Mouse (Mus musculus) gastrocnemius, adult 18-20 months (tissue): ENCODE measurements around the gene Ap1ar. TPM values are rescaled to one million over a fixed set of nuclear protein-coding genes. Genes with fewer than 3 reads are reported as not detected.

Experiments used
- DNase-seq: peaks from one replicate; pipeline ENCODE4 v3.0.0; 2021; ENCODE audit warnings: low spot score
- total RNA-seq, 2 experiments: library from RNA; stranded (reverse); gene quantifications; 2 replicates each; pipeline ENCODE4 v1.2.3; 2021

The Ap1ar gene
- total RNA-seq, 2 experiments from 2014 or later: 28.7 to 30.0 TPM

- no peak for DNase-seq
Observed at GRCm38 (mm10) chr3:127758806-127759205, 78.5 kb downstream of the Ap1ar start.

GRCm38 (mm10) chr3:127757886-127758301 is 79.4 kb downstream of the Ap1ar start:
- DNase-seq: no peak

Other genes with a start within 250 kb of the Ap1ar start
- not detected for gene Neurog2, start 204.4 kb downstream of the Ap1ar start, total RNA-seq
- 1 to 10 TPM; 1.9 to 2.1 TPM for gene Alpk1, start 57.0 kb downstream of the Ap1ar start, total RNA-seq
- gene Tifa, start 47.7 kb downstream of the Ap1ar start, total RNA-seq: 1 to 10 TPM; 1.1 to 2.9 TPM
- 1 to 10 TPM; 3.0 to 3.3 TPM for gene Fam241a, start 58.8 kb upstream of the Ap1ar start, total RNA-seq